Mouse (Mus musculus): ENCODE measurements around the gene Gm21627. TPM values are rescaled to one million over a fixed set of nuclear protein-coding genes. Genes with fewer than 3 reads are reported as not detected.
"Not testable (repeated sequence)": the region's sequence is repeated elsewhere in the genome, so short reads cannot be mapped to it uniquely, and the experiment has no call there.

Gm21627 gene
- polyA plus RNA-seq (2012; ENCODE audit: insufficient read depth, insufficient read length, low replicate concordance, missing spikeins), result not detected in 2 replicates

- not testable (repeated sequence) for H3K4me3 ChIP-seq (ENCODE audit: insufficient read depth, low read depth, low read length); H3K27ac ChIP-seq (ENCODE audit: insufficient read depth, low read depth, low read length); H3K4me1 ChIP-seq (ENCODE audit: control insufficient read depth, insufficient read depth, low read length)
- no CpG with 5 or more reads among the region's 6 CpGs for WGBS
Observed at GRCm38 (mm10) chrY:63228127-63228526, at the start of gene Gm21627. TSS of gene Gm21627 (plus strand) at chrY:63228427.

All from olfactory bulb, adult 2 months (tissue).